Mouse (Mus musculus): ENCODE measurements at regions not wholly inside any gene's neighbourhood (a gene's known extent, or its start where the extent isn't known, plus 50 kb on each side); places are given as distances from the start of the nearest gene placed in this dataset.

- H3K4me1 ChIP-seq (ENCODE audit: control insufficient read depth, insufficient read depth, low read length): no peaks in the 10 kb centered on the region
- WGBS: 91% methylated on average over 5 of the region's 5 CpGs
- no peak for DNase-seq
- no peak for TF ChIP-seq POLR2A (IDR thresholded peaks at IDR 0.05; ENCODE audit: borderline replicate concordance, insufficient read depth, low read length)
- TF ChIP-seq CTCF (IDR thresholded peaks at IDR 0.05; ENCODE audit: borderline replicate concordance, insufficient read depth, low read depth, low read length): no peak
- no peak overlapping the region for H3K4me3 ChIP-seq (replicated peaks; ENCODE audit: insufficient read depth, low read depth, low read length)
- no peaks in the 10 kb centered on the region for H3K27me3 ChIP-seq (ENCODE audit: control insufficient read depth, insufficient read depth, low read length)
- H3K27ac ChIP-seq (ENCODE audit: insufficient read depth, low read length): no peak overlapping the region
Measured at GRCm38 (mm10) chr9:43874332-43874731, 130.5 kb downstream of the Nectin1 start.

DNA sequence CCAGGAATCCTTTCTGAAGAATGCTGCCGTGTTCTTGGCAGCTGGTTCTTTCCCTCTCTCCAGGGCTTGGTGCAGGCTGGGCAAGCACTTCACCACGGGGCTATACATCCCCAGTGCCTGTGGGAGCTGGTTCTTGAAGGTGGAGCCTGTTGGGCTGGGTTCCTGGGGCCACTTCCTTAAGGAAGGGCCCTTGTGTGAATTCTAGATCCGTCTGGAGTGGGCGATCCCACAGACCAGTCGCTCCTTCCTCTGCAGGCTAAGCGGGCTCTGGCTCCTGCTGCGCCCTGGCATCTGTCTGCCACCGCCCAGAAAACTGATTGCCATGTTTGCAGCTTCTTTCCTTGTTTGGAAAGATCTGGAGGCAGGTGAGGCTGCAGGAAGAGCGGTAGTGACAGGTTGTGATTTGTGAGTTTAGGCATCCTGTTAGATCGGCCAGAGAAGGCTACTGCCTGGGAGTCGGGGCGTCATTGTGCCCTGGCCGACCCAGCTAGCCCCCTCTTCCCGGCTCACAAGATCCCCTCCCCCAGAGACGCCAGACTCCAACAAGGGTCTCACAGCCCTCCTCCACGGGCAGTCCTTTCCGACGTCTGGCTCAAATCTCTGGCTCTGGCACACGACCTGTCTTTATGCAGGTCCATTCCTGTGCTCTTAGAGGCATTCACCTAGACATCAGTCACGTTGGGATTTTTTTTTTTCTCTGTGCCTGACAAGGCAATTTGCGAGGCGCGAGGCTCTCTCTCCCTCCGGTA, 135.6 kb downstream of the Nectin1 start:
- Histone ChIP-seq H3K4me1 (ENCODE audit: control insufficient read depth, insufficient read depth, low read length) (no peaks in the 10 kb centered on the region; the same call in 1 of the 2 replicates), H3K27ac (ENCODE audit: insufficient read depth, low read length) (no peak overlapping the region), H3K4me3 (replicated peaks; ENCODE audit: insufficient read depth, low read depth, low read length) (peak overlapping the region; percentile 25), H3K27me3 (ENCODE audit: control insufficient read depth, insufficient read depth, low read length) (peaks cover 2% of the 10 kb centered on the region; the same call in 1 of the 2 replicates)
- 3% methylated on average over 24 of the region's 24 CpGs for WGBS
- no peak for DNase-seq
- TF ChIP-seq CTCF (IDR thresholded peaks at IDR 0.05; ENCODE audit: borderline replicate concordance, insufficient read depth, low read depth, low read length): no peak
- no peak for TF ChIP-seq POLR2A (IDR thresholded peaks at IDR 0.05; ENCODE audit: borderline replicate concordance, insufficient read depth, low read length)

GRCm38 (mm10) chr9:43879969-43880396, 136.2 kb downstream of the Nectin1 start:
- H3K27ac ChIP-seq (ENCODE audit: insufficient read depth, low read length): no peak overlapping the region
- peak; percentile 6 to 14 for DNase-seq
- under 1% methylated on average over 26 of the region's 26 CpGs for WGBS
- H3K4me1 ChIP-seq (ENCODE audit: control insufficient read depth, insufficient read depth, low read length): no peaks in the 10 kb centered on the region; the same call in 1 of the 2 replicates
- no peak for TF ChIP-seq POLR2A (IDR thresholded peaks at IDR 0.05; ENCODE audit: borderline replicate concordance, insufficient read depth, low read length)
- H3K27me3 ChIP-seq (ENCODE audit: control insufficient read depth, insufficient read depth, low read length): peaks cover 2% of the 10 kb centered on the region; the same call in 1 of the 2 replicates
- H3K4me3 ChIP-seq (replicated peaks; ENCODE audit: insufficient read depth, low read depth, low read length): peak overlapping the region; percentile 28

DNA sequence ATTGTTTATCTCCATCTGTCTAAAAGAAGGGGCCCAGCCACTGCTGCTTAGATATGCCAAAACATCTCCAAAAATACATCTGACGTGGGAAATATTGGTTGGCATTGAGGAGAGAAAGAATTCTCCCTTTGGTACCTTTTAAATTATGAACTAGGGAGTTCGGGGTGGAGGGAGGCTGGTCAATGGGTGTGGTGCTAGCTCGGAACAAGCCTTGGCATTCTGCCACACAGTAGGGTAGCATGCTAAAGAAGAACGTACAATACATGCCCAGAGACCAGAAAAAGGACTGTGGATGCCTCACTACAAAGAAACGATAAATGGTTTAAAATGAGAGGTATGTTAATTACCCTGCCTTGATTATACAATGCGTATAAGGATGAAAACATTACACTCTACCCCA, 149.3 kb downstream of the Nectin1 start:
- TF ChIP-seq CTCF (IDR thresholded peaks at IDR 0.05; ENCODE audit: borderline replicate concordance, insufficient read depth, low read depth, low read length) (no peak), POLR2A (IDR thresholded peaks at IDR 0.05; ENCODE audit: borderline replicate concordance, insufficient read depth, low read length) (no peak)
- Histone ChIP-seq H3K4me1 (ENCODE audit: control insufficient read depth, insufficient read depth, low read length) (no peaks in the 10 kb centered on the region), H3K4me3 (replicated peaks; ENCODE audit: insufficient read depth, low read depth, low read length) (no peak overlapping the region), H3K27ac (ENCODE audit: insufficient read depth, low read length) (no peak overlapping the region), H3K27me3 (ENCODE audit: control insufficient read depth, insufficient read depth, low read length) (no peaks in the 10 kb centered on the region)
- 26% methylated on average over 6 of the region's 6 CpGs for whole genome bisulfite sequencing
- no peak for DNase-seq

GRCm38 (mm10) chr9:43899239-43899638, 143.9 kb upstream of the Thy1 start:
- H3K4me3 ChIP-seq (replicated peaks; ENCODE audit: insufficient read depth, low read depth, low read length): no peak overlapping the region
- no peak for TF ChIP-seq POLR2A (IDR thresholded peaks at IDR 0.05; ENCODE audit: borderline replicate concordance, insufficient read depth, low read length)
- no peak for TF ChIP-seq CTCF (IDR thresholded peaks at IDR 0.05; ENCODE audit: borderline replicate concordance, insufficient read depth, low read depth, low read length)
- H3K27ac ChIP-seq (ENCODE audit: insufficient read depth, low read length): no peak overlapping the region
- DNase-seq: no peak
- 24% methylated on average over 4 of the region's 4 CpGs for WGBS
- no peaks in the 10 kb centered on the region for H3K27me3 ChIP-seq (ENCODE audit: control insufficient read depth, insufficient read depth, low read length)
- H3K4me1 ChIP-seq (ENCODE audit: control insufficient read depth, insufficient read depth, low read length): no peaks in the 10 kb centered on the region

- no peak for DNase-seq
- H3K4me3 ChIP-seq (replicated peaks; ENCODE audit: insufficient read depth, low read depth, low read length): no peak overlapping the region
- no peaks in the 10 kb centered on the region; the same call in 1 of the 2 replicates for H3K27me3 ChIP-seq (ENCODE audit: control insufficient read depth, insufficient read depth, low read length)
- H3K27ac ChIP-seq (ENCODE audit: insufficient read depth, low read length): no peak overlapping the region
- 88% methylated on average over 4 of the region's 4 CpGs for WGBS
- H3K4me1 ChIP-seq (ENCODE audit: control insufficient read depth, insufficient read depth, low read length): no peaks in the 10 kb centered on the region
- TF ChIP-seq POLR2A (IDR thresholded peaks at IDR 0.05; ENCODE audit: borderline replicate concordance, insufficient read depth, low read length) (no peak), CTCF (IDR thresholded peaks at IDR 0.05; ENCODE audit: borderline replicate concordance, insufficient read depth, low read depth, low read length) (no peak)
Measured at GRCm38 (mm10) chr9:43908325-43908724, 134.9 kb upstream of the Thy1 start.

- 69% methylated on average over 5 of the region's 5 CpGs for WGBS
- DNase-seq: no peak
- TF ChIP-seq POLR2A (IDR thresholded peaks at IDR 0.05; ENCODE audit: borderline replicate concordance, insufficient read depth, low read length) (no peak), CTCF (IDR thresholded peaks at IDR 0.05; ENCODE audit: borderline replicate concordance, insufficient read depth, low read depth, low read length) (no peak)
- Histone ChIP-seq H3K4me1 (ENCODE audit: control insufficient read depth, insufficient read depth, low read length) (no peaks in the 10 kb centered on the region), H3K27me3 (ENCODE audit: control insufficient read depth, insufficient read depth, low read length) (no peaks in the 10 kb centered on the region; the same call in 1 of the 2 replicates), H3K27ac (ENCODE audit: insufficient read depth, low read length) (no peak overlapping the region), H3K4me3 (replicated peaks; ENCODE audit: insufficient read depth, low read depth, low read length) (no peak overlapping the region)
Measured at GRCm38 (mm10) chr9:43915015-43915414, 128.2 kb upstream of the Thy1 start.

DNA sequence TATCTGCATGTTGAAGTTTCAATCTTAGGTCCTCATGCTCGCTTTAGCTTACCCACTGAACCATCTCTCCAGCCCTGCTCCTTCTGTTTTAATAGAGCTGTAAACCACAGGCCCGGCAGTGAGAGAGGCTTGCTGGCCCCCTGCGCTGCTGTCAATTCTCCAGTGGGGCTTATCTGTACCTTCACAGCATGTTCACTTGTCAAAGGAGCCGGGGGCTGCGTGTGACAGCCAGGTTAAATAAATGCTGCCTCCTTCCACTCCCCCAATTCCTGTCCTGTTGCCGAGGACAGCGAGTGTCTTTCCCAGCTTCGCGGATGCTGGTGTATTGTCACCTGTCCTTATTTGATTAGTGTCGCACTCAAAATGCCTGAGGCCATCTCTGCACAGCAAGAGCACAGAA, 125.7 kb upstream of the Thy1 start:
- TF ChIP-seq POLR2A (IDR thresholded peaks at IDR 0.05; ENCODE audit: borderline replicate concordance, insufficient read depth, low read length): no peak
- TF ChIP-seq CTCF (IDR thresholded peaks at IDR 0.05; ENCODE audit: borderline replicate concordance, insufficient read depth, low read depth, low read length): no peak
- Histone ChIP-seq H3K27me3 (ENCODE audit: control insufficient read depth, insufficient read depth, low read length) (no peaks in the 10 kb centered on the region; the same call in 1 of the 2 replicates), H3K4me3 (replicated peaks; ENCODE audit: insufficient read depth, low read depth, low read length) (no peak overlapping the region), H3K27ac (ENCODE audit: insufficient read depth, low read length) (no peak overlapping the region), H3K4me1 (ENCODE audit: control insufficient read depth, insufficient read depth, low read length) (no peaks in the 10 kb centered on the region)
- no peak for DNase-seq
- 31% methylated on average over 10 of the region's 10 CpGs for WGBS
